Mouse (Mus musculus) embryonic facial prominence, embryonic 14.5 days (tissue): ENCODE measurements around the gene Hist1h2ai. TPM values are rescaled to one million over a fixed set of nuclear protein-coding genes. Genes with fewer than 3 reads are reported as not detected.
"Not testable (repeated sequence)": the region's sequence is repeated elsewhere in the genome, so short reads cannot be mapped to it uniquely, and the experiment has no call there.

Source experiments
- ATAC-seq: fragments of 200-750 bp; cut with Nextera tagmentation; 2 replicates; pipeline ENCODE4 v1.8.0; 2017; ENCODE audit warnings: low read depth, moderate number of reproducible peaks, moderate TSS enrichment
- DNase-seq: peaks from one replicate; pipeline ENCODE4 v3.0.0-alpha.2; 2015; ENCODE audit warnings: low spot score
- H3K27ac ChIP-seq: fragments of 300-500 bp; sonication (generic); replicated peaks from 2 replicates; pipeline ENCODE4 v1.5.1; 2014; ENCODE audit warnings: low read depth, mild to moderate bottlenecking, low read length, moderate library complexity
- H3K27me3 ChIP-seq: fragments of 300-500 bp; sonication (generic); replicated peaks from 2 replicates; pipeline ENCODE4 v1.6.1; 2014; ENCODE audit warnings: low read length; ENCODE audit not compliant: control insufficient read depth, insufficient read depth
- H3K36me3 ChIP-seq: fragments of 300-500 bp; sonication (generic); 2 replicates; pipeline ENCODE4 v1.6.1; 2014; ENCODE audit warnings: low read length, mixed read lengths; ENCODE audit not compliant: control insufficient read depth, insufficient read depth
- H3K4me1 ChIP-seq: fragments of 300-500 bp; sonication (generic); 2 replicates; pipeline ENCODE4 v1.6.1; 2014; ENCODE audit warnings: antibody characterized with exemption, low read length; ENCODE audit not compliant: control insufficient read depth, insufficient read depth
- H3K4me2 ChIP-seq: fragments of 300-500 bp; sonication (generic); 2 replicates; pipeline ENCODE4 v1.6.1; 2014; ENCODE audit warnings: low read depth, mild to moderate bottlenecking, low read length, moderate library complexity, mixed read lengths
- H3K4me3 ChIP-seq: fragments of 300-500 bp; sonication (generic); 2 replicates; pipeline ENCODE4 v1.5.1; 2014; ENCODE audit warnings: low read depth, mild to moderate bottlenecking, low read length
- H3K9ac ChIP-seq: fragments of 300-500 bp; sonication (generic); 2 replicates; pipeline ENCODE4 v1.6.1; 2014; ENCODE audit warnings: low read depth, mild to moderate bottlenecking, low read length, moderate library complexity, mixed read lengths
- H3K9me3 ChIP-seq: fragments of 300-500 bp; sonication (generic); 2 replicates; pipeline ENCODE4 v1.6.1; 2016; ENCODE audit warnings: low read length; ENCODE audit not compliant: control insufficient read depth
- WGBS: fragments of 180-500 bp; shearing (Covaris S2); extraction: QIAGEN DNeasy Blood & Tissue Kit; methylation state at CpG from one replicate; pipeline ENCODE4 v1.1.7; 2014; 5-methylcytosine and 5-hydroxymethylcytosine counted together
- polyA plus RNA-seq: library from polyadenylated mRNA; unstranded; fragments of >200 nt; fragmentation: Nextera tagmentation; extraction: Ambion mirVana; gene quantifications from 2 replicates; pipeline ENCODE4 v1.2.1, GENCODE M21; 2014

Hist1h2ai gene
- polyA plus RNA-seq: 10.8 and 14.8 TPM in 2 replicates

DNA sequence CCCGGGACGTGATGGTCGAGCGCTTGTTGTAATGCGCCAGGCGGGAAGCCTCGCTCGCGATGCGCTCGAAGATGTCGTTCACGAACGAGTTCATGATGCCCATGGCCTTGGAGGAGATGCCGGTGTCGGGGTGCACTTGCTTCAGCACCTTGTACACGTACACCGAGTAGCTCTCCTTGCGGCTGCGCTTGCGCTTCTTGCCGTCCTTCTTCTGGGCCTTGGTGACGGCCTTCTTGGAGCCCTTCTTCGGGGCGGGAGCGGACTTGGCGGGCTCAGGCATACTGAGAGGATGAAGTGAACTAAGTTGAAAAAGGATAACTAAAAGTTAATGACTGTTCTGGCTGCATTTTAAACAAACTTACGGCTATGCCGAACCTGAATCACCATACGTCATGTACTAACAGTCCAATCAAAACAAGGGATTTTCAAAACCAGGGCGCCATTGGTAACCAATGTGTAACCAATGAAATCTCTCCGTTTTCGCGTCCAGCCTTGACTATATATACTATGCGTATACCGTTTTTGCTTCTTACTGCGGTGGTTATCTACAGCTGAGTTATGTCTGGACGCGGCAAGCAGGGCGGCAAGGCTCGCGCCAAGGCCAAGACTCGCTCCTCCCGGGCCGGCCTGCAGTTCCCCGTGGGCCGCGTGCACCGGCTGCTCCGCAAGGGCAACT lies at the start of gene Hist1h2ai, which contains the start of gene Hist1h2bl:
Gene Hist1h2ai (plus strand): TSS at position 559 of the 676 bp plus-strand sequence.
Gene Hist1h2bl (minus strand): TSS at position 280 of the 676 bp plus-strand sequence.
- WGBS: 0% methylated on average over 23 of the region's 50 CpGs
- Histone ChIP-seq H3K4me3 (peak within 1 kb of the TSS; percentile 48), H3K4me2 (peak within 1 kb of the TSS; percentile 75), H3K4me1 (peaks cover 23% of the 10 kb centered on the region), H3K9ac (peak within 1 kb of the TSS; percentile 72), H3K27ac (peak within 1 kb of the TSS; percentile 93)
- not testable (repeated sequence) for H3K27me3 ChIP-seq, H3K36me3 ChIP-seq, H3K9me3 ChIP-seq
- peak; percentile 99 for DNase-seq
- ATAC-seq: peak; percentile 92

- 84% methylated on average over 2 of the region's 2 CpGs for WGBS
- Histone ChIP-seq H3K9me3 (no peaks in the 10 kb centered on the region), H3K4me2 (no peak within 1 kb of the TSS), H3K4me3 (no peak within 1 kb of the TSS), H3K9ac (no peak within 1 kb of the TSS), H3K27ac (no peak within 1 kb of the TSS), H3K36me3 (no peaks in the 10 kb centered on the region), H3K4me1 (no peaks in the 10 kb centered on the region), H3K27me3 (no peaks in the 10 kb centered on the region)
- no peak for DNase-seq
- no peak for ATAC-seq
These were observed 38.9 kb upstream of the Hist1h2ai start, which contains the start of gene Olfr1360 for GRCm38 (mm10) chr13:21677305-21677704. Olfr1360 (minus strand) TSS chr13:21677405.

DNA sequence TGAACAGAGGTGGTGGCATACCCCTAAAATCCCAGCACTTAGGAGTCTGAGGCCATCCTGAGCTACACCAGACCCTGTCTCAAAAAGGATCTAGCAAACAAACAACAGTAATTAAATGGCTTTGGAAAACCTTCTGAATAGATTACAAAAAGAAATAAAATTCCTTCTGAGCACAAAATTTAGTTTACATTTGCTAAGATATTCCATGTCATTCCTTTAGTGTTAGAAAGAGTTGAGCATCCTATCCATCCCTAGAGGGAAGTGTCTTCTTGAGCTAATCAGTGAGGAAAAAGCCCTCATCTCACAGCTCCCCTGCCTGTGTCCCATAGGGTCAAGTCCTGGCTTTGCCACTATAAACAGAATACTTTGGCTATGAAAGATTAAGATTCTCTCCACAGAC lies 18.4 kb upstream of the Hist1h2ai start, which contains the start of gene Olfr1359:
Gene Olfr1359 (plus strand): TSS at position 301 of the 400 bp plus-strand sequence.
- Histone ChIP-seq H3K4me2 (no peak within 1 kb of the TSS), H3K9me3 (no peaks in the 10 kb centered on the region), H3K4me1 (no peaks in the 10 kb centered on the region), H3K36me3 (no peaks in the 10 kb centered on the region), H3K27me3 (no peaks in the 10 kb centered on the region), H3K9ac (no peak within 1 kb of the TSS), H3K4me3 (no peak within 1 kb of the TSS), H3K27ac (no peak within 1 kb of the TSS)
- no peak for DNase-seq
- ATAC-seq: no peak

- Histone ChIP-seq H3K27ac (no peak overlapping the region), H3K4me1 (no peaks in the 10 kb centered on the region), H3K4me3 (no peak overlapping the region), H3K9ac (no peak overlapping the region), H3K36me3 (no peaks in the 10 kb centered on the region), H3K4me2 (no peak overlapping the region), H3K27me3 (no peaks in the 10 kb centered on the region), H3K9me3 (no peaks in the 10 kb centered on the region)
- DNase-seq: no peak
- WGBS: 72% methylated on average over 4 of the region's 4 CpGs
- no peak for ATAC-seq
These were observed 9.6 kb upstream of the Hist1h2ai start for GRCm38 (mm10) chr13:21706669-21707068.

- peaks cover 3% of the 10 kb centered on the region; the same call in 1 of the 2 replicates for H3K4me1 ChIP-seq
- peak overlapping the region; percentile 56 for H3K4me2 ChIP-seq
- WGBS: under 1% methylated on average over 32 of the region's 32 CpGs
- peak overlapping the region; percentile 83 for H3K27ac ChIP-seq
- DNase-seq (peak; percentile 92), ATAC-seq (peak; percentile 80)
- H3K9me3 ChIP-seq: no peaks in the 10 kb centered on the region
- H3K4me3 ChIP-seq: peak overlapping the region; percentile 55
- no peaks in the 10 kb centered on the region for H3K36me3 ChIP-seq
- H3K27me3 ChIP-seq: no peaks in the 10 kb centered on the region
- H3K9ac ChIP-seq: peak overlapping the region; percentile 64
These were observed 6.1 kb upstream of the Hist1h2ai start for GRCm38 (mm10) chr13:21710031-21710711.

DNA sequence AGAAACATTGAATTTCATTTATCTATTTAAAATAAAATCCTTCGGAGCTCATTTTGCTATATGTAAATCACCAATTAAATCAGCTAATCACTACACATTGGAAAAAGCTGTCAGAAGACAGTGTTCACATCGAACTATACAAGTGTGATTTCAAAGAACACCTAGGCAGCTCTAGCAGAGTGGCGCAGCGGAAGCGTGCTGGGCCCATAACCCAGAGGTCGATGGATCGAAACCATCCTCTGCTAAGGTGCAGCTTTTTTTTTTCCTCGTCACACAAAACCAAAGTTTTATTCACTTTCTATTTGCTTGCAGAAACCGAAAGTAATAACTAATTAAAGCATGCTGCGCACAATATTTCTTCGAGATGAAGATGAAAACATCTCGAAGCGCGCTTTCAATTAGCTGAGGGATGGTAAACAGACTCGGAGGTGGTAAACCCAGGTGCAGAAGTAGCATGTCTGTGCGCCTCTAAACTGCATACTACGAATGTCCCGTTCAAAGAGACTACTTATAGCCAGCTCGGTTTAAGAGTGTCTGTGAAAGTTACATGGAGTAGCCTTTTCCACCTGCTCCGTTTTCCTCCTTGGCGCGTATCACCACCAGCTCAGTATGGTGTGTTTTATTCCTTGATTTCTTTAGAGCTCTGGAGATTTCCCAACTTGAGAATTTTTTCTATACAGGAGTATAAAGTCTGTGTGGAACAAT lies 5.2 kb upstream of the Hist1h2ai start:
- H3K9me3 ChIP-seq: no peaks in the 10 kb centered on the region
- H3K9ac ChIP-seq: peak overlapping the region; percentile 40
- no peaks in the 10 kb centered on the region for H3K27me3 ChIP-seq
- DNase-seq (peak; percentile 75), ATAC-seq (peak; percentile 81)
- peak overlapping the region; percentile 44; the same call in 1 of the 2 replicates for H3K27ac ChIP-seq
- H3K4me1 ChIP-seq: peaks cover 6% of the 10 kb centered on the region; the same call in 1 of the 2 replicates
- H3K4me3 ChIP-seq: peak overlapping the region; percentile 55
- no peaks in the 10 kb centered on the region for H3K36me3 ChIP-seq
- H3K4me2 ChIP-seq: peak overlapping the region; percentile 56
- 3% methylated on average over 22 of the region's 22 CpGs for WGBS

DNA sequence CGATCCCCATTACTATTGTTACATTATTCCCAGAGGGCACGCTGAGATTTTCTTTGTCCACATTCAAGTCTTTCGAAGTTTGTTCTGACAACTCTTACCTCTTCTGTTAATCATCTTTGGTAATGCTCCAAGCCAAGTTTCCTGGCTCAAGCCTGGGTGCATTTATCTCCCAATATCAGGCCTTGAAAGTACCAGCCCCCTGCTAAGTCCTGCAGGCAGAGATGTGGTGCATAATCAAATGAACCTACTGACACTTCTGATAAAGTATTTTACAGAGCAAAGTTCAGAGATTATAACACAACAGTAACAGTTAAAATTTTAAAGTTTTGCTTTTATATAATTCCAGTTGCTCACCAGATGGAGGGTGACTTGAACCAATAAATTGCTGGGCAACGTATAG lies 4.5 kb upstream of the Hist1h2ai start:
- no peak for ATAC-seq
- Histone ChIP-seq H3K27me3 (no peaks in the 10 kb centered on the region), H3K9ac (peak overlapping the region; percentile 40), H3K9me3 (no peaks in the 10 kb centered on the region), H3K4me2 (peak overlapping the region; percentile 56), H3K4me1 (peaks cover 6% of the 10 kb centered on the region; the same call in 1 of the 2 replicates), H3K4me3 (peak overlapping the region; percentile 55), H3K36me3 (no peaks in the 10 kb centered on the region), H3K27ac (no peak overlapping the region)
- no peak for DNase-seq
- whole genome bisulfite sequencing: 17% methylated on average over 4 of the region's 4 CpGs

GRCm38 (mm10) chr13:21714725-21715124 lies 1.5 kb upstream of the Hist1h2ai start:
- 1% methylated on average over 7 of the region's 7 CpGs for WGBS
- no peak for ATAC-seq

More at GRCm38 (mm10) chr13:21714725-21715124, 1.5 kb upstream of the Hist1h2ai start:
- H3K36me3 ChIP-seq: no peaks in the 10 kb centered on the region
- H3K9ac ChIP-seq: peak overlapping the region; percentile 72
- no peaks in the 10 kb centered on the region for H3K27me3 ChIP-seq
- peaks cover 18% of the 10 kb centered on the region for H3K4me1 ChIP-seq
- peak; percentile 79 for DNase-seq
- H3K9me3 ChIP-seq: no peaks in the 10 kb centered on the region
- H3K4me2 ChIP-seq: peak overlapping the region; percentile 75
- H3K4me3 ChIP-seq: peak overlapping the region; percentile 48
- peak overlapping the region; percentile 93; the same call in 1 of the 2 replicates for H3K27ac ChIP-seq
